Mouse (Mus musculus) liver, adult 2 months (tissue): Measurements from ENCODE around the gene Ppp1r3e.

Experiments
- CTCF ChIP-seq: fragments of 200-500 bp; IDR thresholded peaks from 2 replicates; pipeline ENCODE4 v1.5.1; 2011; ENCODE audit warnings: low read depth, low read length, control low read depth
- POLR2A ChIP-seq: fragments of 200-500 bp; IDR thresholded peaks from 2 replicates; pipeline ENCODE4 v1.6.1; 2011; ENCODE audit warnings: low read length, control low read depth; ENCODE audit not compliant: insufficient read depth; ENCODE audit errors: extremely low read depth

DNA sequence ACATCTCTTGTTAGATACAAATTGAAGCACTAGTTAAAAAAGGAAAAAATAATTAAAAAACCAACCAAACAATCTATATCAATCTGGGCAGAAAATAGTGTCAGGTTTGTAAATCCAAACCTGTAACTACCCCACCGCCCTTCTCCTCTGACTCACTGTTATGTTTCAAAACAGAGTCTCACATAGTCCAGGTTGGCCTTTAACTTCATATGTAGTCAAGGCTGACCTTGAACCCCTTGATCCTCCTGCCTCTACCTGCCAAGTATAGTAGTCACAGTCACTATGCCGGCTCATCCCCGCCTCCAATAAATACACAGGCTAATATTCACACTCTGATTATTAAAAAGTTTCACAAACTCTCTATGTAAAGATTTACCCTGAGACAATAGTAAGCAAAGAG, 21.6 kb downstream of the Ppp1r3e start:
- TF ChIP-seq CTCF (no peak), POLR2A (no peak)
